Mouse (Mus musculus) cerebellum, postnatal 36 days (tissue): ENCODE measurements around the gene Kcnq4.

Experiments used
- DNase-seq, 2 experiments: peaks; one replicate each; pipeline ENCODE4 v3.0.0; 2021 to 2022; ENCODE audit warnings: mixed read lengths in 2 of 2

Kcnq4 gene

GRCm38 (mm10) chr4:120725516-120726090, 22.8 kb downstream of the Kcnq4 start:
- no peak for DNase-seq

DNA sequence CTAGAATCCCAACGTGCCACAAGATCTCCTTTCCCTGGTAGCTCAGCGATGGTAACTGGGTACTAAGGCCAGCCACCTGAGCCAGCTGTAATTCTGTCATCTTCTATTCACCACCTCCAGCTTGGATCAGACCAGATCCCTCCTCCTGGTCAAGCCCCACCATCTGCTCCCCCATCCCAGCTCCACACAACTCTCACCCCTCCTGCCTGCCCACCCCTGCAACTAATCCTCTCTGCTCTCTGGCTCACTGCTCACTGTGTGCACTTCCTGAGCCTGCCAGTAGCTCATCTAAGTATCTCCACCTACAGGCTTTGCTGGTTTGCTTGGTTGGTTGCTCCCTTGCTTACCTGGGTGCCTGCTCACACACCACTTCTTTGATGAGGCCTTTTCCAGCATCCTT, 26.8 kb downstream of the Kcnq4 start:
- no peak for DNase-seq

DNA sequence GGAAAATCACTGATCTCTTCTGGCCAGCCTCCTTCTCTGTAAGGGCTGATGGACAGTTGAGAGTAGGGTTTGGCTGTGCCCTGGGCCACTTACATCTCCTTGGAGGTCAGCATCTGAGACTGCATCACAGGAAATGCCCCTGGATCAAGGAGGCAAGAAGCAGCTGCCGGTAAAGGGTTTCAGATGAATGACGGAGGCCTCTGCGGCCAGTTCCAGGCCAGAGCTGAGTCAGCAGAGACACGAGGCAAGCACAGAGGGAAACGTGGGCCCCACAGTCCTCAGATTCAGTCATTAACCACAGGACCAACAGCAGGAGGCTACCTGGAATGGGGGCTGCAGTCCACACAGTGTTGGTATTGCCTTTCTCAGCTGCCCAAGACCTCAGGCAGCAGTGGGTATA, 29.3 kb downstream of the Kcnq4 start:
- DNase-seq, result no peak

GRCm38 (mm10) chr4:120717591-120717990, 30.8 kb downstream of the Kcnq4 start:
- DNase-seq, result no peak

DNA sequence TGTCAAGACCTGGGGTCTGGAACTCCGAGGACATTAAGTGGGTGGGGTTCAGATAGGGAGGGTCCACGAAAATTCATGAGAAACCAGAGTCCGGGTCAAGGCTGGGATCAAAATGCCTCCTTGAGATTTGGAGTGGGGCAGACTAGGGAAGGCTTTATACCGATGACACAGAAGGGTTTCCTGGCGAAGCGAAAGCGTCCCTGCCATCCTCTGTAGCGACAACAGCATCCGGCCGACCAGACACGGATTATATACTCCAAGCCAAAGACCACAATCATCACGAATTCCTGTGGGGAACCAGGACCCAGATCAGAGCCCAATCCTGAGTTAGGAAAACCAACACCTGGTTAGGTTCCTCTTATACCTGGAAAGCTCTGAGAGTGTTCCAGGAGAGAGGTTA, 31.6 kb downstream of the Kcnq4 start:
- no peak for DNase-seq

DNA sequence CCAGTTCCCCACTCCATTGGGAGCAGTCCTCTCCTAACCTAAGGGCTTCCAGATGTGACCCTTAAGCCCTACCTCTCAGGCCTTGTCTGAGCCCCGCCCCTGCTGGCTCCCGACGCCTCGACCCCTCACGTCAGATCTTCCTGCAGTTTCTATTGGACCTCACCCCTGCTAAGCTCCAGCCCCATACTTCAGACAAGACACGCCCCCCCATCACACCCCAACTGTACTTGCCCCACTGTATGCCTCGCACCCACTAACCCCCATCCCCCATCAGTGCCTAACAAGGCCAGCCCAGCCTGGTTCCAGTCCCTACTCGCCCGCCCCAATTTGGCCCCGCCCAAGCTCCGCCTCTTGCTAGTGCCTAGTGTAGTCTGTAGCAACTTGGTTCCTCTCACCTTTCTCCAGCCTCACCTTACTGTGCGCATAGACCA, 32.3 kb downstream of the Kcnq4 start:
- DNase-seq, result peak in 1 of 2 experiments; percentile 32

- no peak for DNase-seq
Observed at GRCm38 (mm10) chr4:120713856-120714497, 34.4 kb downstream of the Kcnq4 start.

- DNase-seq, result no peak
Observed at GRCm38 (mm10) chr4:120713021-120713420, 35.4 kb downstream of the Kcnq4 start.

DNA sequence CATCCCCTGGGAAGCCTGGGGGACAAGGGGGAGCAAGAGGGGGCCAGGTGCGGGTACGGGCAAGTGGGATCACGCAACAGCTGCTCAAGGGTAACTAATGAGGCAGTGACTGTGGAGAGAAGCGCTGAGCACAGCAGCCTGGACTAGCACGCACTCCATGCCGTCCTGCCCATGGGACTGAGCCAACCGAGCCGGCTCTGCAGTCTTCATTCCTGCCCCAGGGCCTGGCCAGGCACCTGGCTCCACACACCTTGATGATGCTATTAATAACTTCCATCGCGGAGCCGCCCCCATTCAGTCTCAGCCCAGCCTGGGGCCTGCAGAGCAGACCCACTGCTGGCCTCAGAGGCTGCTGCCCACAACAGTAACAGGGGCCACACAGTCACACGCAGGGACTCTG, 36.2 kb downstream of the Kcnq4 start:
- no peak for DNase-seq

DNA sequence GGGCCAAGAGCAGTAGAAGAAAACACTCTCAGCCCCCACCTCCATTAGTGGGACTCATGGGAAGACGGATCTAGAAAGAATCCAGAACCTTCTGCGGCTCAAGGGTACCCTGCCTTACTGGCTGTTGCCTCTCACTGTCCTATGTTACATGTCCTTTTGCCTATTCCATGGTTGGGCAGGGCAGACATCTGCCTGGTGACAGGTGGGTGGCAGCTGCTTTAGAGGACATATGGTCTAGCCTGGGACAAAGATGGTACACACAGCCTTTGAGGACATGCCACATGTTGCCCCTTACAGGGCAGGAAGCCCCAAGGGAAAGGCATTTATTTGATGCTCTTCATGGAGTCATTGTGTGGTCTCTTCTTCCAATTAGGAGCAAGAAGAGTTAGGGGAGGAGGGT, 45.9 kb downstream of the Kcnq4 start:
- DNase-seq, result no peak

GRCm38 (mm10) chr4:120702056-120702455, 46.4 kb downstream of the Kcnq4 start:
- DNase-seq, result peak; percentile 34 to 56

GRCm38 (mm10) chr4:120701180-120701579, 47.2 kb downstream of the Kcnq4 start:
- no peak for DNase-seq

GRCm38 (mm10) chr4:120697799-120698484, 50.5 kb downstream of the Kcnq4 start:
- DNase-seq, result no peak

GRCm38 (mm10) chr4:120697353-120697752, 51.1 kb downstream of the Kcnq4 start:
- DNase-seq, result no peak

DNA sequence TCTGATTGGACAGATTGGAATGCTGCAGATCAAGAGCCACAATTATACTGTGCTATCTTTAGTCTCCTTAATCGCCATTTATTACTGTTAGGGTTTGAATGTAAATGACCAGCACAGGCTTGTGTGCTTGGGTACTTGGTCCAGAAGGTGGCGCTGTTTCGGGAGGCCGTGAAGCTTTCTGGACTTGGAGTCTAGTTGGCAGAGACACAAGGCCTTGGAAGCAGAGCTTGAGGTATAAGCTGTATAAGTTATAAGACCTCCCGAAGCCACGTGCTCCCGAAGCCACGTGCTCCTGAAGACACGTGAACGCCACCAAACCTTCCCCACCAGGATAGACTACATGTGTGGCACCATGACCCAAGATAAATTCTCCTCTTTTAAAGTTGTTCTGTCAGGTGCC, 55.7 kb downstream of the Kcnq4 start:
- DNase-seq, result peak; percentile 59 to 64

- DNase-seq, result no peak
Observed at GRCm38 (mm10) chr4:120689317-120689716, 59.1 kb downstream of the Kcnq4 start.

GRCm38 (mm10) chr4:120687282-120687681, 61.1 kb downstream of the Kcnq4 start:
- DNase-seq, result no peak

GRCm38 (mm10) chr4:120683278-120683997, 65.0 kb downstream of the Kcnq4 start:
- DNase-seq, result no peak

DNA sequence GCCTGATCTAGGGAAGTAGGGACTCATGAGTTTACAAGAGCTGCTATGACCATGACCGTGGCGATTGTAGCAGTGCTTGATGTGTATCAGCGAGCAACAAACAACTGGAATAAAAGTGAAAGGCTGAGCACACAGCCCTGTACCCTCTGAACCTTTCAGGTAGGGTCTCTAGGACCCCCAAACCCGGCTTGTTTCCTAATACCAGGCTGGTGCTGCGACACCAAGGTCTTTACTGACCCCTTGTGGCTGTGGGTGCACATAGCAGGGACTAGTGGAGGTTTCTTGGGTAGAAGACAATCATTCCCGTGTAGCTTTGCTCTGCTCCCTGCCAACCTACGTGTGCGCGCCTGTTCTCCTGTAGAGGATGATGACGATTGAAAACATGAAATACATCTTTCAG, 66.2 kb downstream of the Kcnq4 start:
- peak; percentile 77 to 78 for DNase-seq

DNA sequence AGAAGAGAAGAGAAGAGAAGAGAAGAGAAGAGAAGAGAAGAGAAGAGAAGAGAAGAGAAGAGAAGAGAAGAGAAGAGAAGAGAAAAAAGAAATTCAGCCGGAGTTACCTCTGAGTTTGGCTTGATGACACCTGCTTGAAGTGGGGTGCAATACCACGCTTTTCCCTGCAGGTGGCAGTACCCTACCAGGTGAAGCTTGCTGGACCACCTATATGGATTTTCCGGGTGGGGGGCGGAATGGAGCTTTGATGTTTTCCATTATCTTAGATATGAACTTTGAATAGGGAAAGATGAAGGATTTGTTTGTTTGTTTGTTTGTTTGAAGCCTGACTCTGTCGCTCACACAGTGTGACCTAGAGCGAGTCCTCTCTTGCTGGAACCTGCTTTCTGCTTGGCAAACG, 67.5 kb downstream of the Kcnq4 start:
- DNase-seq, result peak; percentile 57 to 65

GRCm38 (mm10) chr4:120675640-120676039, 72.8 kb downstream of the Kcnq4 start:
- DNase-seq, result no peak

- DNase-seq, result no peak
Observed at GRCm38 (mm10) chr4:120674775-120675451, 73.5 kb downstream of the Kcnq4 start.

- no peak for DNase-seq
Observed at GRCm38 (mm10) chr4:120673606-120674005, 74.8 kb downstream of the Kcnq4 start.
